Mouse (Mus musculus) embryo, embryonic 11 days (tissue): Measurements from ENCODE around the gene Chd1l.

ENCODE experiments used
- DNase-seq: peaks from one replicate; pipeline ENCODE4 v3.0.0-alpha.2; 2015

The Chd1l gene

GRCm38 (mm10) chr3:97521946-97522731 is 87.9 kb downstream of the Chd1l start:
- DNase-seq: peak; percentile 44

- DNase-seq: no peak
These were observed 90.1 kb downstream of the Chd1l start for GRCm38 (mm10) chr3:97519883-97520282.

DNA sequence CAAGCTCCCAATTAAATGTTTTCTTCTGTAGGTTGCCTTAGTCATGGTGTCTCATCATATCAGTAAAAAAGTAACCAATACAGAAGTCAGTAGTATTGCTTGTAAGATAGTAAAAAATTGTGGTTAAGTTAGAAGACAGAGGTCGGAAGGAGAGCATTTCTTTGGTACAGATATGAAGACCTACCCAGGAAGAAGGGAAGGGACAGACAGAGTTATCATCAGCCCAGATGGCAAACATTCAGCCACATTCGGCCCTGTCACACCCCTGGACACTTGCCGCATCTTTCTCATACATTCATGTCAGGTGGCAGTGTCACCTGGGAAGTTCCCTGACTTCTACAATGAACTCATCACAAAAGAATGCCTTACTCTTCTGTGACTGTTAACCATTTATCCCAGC is 97.7 kb downstream of the Chd1l start:
- no peak for DNase-seq
